Mouse (Mus musculus) embryo, embryonic 10.5 days (tissue): ENCODE measurements around the gene Aldh1l1.

Experiments used
- DNase-seq: peaks from one replicate; pipeline ENCODE4 v3.0.0-alpha.2; 2015; ENCODE audit warnings: low spot score

Aldh1l1 gene

DNA sequence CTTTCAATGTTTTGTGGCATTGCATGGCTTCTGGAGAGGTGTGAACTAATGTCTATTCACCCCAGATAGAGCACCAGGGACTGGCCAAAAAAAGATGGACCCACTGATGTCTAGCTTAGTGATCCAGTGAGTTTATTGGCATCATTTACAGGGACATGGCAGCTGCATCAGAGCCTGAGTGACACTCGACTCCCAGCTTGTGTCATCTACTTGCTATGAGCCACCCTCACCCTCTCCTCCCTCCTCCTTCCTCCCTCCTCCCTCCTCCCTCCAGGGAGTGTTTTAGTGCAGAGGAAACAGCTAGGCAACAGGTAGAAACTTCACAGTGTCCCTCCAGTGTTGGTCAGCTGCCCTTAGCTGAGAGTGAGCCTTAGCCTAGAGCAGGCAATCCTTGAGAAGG lies 108.7 kb downstream of the Aldh1l1 start:
- DNase-seq: no peak

GRCm38 (mm10) chr6:90597060-90597459 lies 110.8 kb downstream of the Aldh1l1 start:
- no peak for DNase-seq

DNA sequence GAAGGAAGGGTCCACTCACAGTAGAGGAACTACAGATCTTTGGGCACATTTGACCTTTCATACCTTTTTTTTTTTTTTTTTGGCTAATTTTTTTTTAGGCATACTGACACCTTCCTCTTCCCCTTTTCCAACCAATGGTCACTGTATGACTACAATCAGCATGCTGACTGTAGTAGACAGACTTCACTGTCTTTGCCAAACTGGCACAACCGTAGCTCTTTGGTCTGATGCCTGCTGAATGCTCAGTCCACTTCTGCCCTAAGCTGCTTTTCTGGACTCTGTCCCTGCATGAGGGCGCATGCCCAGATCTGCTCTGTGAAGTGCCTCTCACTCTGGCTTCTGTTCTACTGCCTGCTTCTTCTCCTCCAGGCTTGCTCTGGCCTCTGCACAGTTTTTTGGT lies 111.4 kb downstream of the Aldh1l1 start:
- no peak for DNase-seq

- DNase-seq: no peak
Observed at GRCm38 (mm10) chr6:90598197-90598596, 112.0 kb downstream of the Aldh1l1 start.

DNA sequence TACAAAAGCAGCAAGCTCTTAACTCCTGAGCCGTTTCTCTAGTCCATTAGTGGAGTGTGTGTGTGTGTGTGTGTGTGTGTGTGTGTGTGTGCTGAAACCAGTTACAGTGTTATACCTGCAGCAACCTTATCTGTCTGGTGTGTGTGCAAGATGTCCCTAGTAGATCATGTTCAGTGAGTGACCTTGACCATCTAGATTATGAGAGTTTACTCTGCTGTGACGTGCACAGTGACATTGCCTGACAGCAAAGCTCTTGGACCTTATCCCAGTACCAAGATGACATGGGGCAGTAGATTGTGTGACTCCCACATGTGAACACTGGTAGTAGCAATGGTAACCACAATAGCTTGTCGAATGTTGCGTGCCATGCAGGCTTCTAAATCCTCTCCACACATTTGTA lies 114.1 kb downstream of the Aldh1l1 start:
- DNase-seq: no peak

DNA sequence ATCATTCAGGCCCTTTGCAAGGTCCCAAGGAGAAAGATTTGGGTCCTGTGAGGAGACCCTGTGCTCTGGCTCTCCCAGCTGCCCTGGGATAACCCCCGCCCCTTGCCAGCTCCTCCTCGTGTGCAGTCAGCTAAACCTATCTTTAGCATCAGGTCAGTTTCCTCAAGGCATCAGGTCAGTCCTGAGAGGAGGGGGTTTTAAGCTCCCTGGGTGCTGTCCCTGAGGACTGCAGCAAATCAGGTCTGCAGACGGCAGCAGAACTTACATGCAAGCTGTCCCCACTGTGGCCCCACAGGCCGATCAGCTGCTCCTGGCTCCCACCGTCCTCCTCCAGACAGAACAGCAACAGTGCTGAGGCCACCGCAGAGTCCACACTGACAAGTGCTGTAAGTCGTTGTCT lies 115.5 kb downstream of the Aldh1l1 start:
- no peak for DNase-seq

DNA sequence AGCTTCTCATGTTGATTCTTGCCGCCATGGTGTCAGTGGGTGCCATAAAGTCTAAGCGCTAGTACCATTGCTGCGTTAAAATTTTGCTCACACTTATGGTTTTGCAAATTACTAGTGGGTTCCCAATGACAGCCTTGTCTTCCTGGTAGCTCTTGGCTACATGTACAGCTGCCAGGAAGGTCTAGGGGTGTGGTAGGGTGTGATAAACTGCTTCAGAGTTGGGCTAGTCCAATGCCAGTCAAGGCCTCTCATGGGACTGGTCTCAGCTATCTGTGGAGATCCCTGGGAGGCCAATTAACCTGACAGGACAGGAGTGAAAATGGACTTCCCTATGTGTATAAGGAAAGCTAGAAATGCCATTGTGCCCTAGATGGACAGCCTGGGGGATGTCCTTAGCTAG lies 116.1 kb downstream of the Aldh1l1 start:
- no peak for DNase-seq

DNA sequence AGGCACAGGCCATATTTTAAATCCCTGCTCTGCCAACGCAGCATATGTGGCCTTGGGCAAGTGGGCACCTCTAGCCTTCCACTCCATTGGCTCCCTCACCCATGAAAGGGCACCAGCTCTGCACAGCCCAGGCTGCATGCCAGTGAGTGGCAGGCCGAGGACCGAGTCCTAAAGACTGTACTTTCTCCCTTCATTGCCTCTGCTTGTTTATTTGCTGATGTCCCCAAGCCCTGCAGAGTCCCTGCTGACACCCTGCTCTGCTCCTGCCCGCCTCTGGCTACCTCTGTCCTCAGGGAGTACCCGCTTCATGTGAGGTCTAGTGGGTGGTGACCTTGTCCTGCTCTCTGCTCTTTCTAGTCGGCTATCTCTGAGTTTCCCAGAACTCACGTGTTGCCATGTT lies 116.9 kb downstream of the Aldh1l1 start:
- no peak for DNase-seq

GRCm38 (mm10) chr6:90604130-90604529 lies 117.9 kb downstream of the Aldh1l1 start:
- no peak for DNase-seq

DNA sequence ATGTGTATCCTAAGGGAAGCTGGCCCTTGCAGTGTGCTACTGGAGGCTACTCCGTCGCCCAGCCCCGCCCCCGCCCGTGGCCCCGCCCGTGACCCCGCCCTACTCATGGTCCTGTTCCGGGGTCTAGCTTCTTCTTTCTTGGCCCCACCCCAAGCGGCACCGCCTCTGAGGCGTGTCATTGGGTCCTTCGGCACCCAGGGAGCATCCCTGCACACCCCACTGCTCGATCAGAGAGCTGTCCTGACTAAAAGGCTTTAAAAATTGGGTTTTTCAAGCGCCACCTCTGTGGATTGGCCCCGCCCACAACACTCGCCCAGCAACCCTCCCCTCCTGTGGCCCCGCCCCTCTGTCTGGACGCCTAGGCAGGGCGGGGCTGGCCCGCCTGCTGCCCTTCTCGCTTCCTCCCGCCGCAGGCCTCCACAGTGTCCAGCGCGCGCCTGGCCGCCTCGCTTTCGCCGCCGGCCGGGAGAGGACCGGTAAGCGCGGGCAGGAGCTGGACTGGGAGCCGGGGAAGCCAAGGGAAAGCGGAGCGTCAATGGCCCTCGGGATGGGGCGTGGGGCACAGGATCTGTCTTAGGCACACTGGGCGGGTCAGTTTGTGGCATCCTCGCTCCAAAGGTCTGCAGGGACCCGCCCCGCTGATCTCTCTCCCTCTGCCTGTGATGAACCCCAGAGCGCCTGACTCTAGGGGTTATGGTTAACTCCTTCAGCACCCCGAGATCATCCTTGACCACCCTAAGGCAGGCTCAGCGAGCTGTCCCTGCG lies 118.5 kb downstream of the Aldh1l1 start, which contains the start of gene Slc41a3:
Gene Slc41a3 (plus strand): TSS at position 193 of the 765 bp plus-strand sequence.
- peak; percentile 94 for DNase-seq

DNA sequence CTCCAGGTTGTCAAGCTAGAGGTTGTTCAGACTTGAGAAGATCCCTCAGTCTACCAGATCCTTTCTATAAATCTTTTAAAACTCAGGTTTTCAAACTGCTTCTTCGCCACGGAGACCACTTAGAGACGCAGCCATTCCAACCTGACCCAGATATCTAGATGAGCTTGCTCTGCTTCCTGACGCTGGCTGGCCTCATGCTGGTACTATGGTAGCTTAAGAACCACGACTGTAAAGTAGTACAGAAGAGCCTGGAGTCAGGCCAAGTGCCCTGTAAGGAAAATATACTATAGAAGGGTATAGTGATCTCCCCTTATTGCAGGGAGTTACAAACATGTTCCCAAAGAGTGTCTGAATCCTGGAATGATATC lies 119.1 kb downstream of the Aldh1l1 start:
- DNase-seq: no peak

- peak; percentile 83 for DNase-seq
Observed at GRCm38 (mm10) chr6:90606538-90606937, 120.3 kb downstream of the Aldh1l1 start.

DNA sequence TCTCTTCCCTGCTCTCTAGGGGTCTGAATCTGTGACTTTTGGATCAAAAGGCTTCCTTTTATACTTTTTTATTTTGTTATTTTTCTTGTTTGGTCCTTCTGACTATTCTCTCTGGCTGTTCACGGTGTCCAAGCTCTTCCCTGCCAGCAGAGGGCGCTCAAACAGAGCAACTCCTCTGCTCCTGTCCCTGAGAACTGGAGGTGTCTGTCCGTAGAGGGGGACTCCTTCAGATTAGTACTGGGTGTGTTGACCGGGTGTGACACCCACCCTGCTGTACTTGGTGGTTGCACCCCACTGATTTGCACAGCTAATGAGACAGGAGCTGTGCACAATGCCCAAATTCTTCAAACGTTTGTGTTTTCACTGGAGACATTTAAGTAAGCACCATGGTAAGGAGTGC lies 121.0 kb downstream of the Aldh1l1 start:
- DNase-seq: peak; percentile 81

- DNase-seq: peak; percentile 50
Observed at GRCm38 (mm10) chr6:90608186-90608585, 122.0 kb downstream of the Aldh1l1 start.

- DNase-seq: no peak
Observed at GRCm38 (mm10) chr6:90610248-90610647, 124.0 kb downstream of the Aldh1l1 start.

DNA sequence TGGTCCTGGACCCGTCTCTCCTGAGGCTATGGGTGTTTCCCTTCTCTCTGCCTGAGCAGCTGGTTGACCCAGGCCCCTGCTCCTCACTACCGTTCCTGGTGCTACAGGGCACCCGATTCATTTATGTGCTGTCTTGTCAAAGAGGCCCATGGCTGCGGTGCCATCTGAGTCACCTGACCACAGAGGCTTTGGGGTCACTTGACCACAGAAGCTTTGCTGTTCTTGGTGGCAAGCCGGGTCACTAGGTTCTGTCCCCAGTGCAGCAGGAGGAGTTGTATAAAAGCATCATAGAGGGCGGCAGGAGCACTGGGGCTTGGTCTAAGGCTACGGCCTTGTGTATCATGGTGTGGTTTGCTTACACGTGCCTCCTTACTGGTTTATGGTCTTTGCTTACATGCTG lies 127.0 kb downstream of the Aldh1l1 start:
- no peak for DNase-seq

- DNase-seq: no peak
Observed at GRCm38 (mm10) chr6:90615362-90615761, 129.1 kb downstream of the Aldh1l1 start.

DNA sequence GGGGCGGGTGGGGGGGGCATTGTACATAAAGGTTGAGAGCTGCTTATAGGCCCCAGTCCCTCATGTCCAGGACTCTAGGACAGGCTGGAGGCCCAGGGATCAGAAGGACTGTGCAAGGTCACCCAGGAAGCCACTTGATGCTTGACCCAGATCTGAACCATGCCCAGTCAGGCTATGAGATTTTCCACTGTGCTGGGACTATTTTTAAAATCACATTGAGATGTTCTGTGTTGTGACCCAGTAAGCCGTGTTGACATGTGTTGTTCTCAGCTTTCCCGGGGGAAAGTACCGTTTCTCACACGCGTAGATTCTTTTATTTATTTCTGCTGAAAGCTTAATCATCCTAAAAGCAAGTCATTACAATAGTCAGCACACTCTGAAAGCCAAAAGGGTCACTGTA lies 129.8 kb downstream of the Aldh1l1 start:
- DNase-seq: no peak

GRCm38 (mm10) chr6:90616481-90616880 lies 130.3 kb downstream of the Aldh1l1 start:
- DNase-seq: no peak

DNA sequence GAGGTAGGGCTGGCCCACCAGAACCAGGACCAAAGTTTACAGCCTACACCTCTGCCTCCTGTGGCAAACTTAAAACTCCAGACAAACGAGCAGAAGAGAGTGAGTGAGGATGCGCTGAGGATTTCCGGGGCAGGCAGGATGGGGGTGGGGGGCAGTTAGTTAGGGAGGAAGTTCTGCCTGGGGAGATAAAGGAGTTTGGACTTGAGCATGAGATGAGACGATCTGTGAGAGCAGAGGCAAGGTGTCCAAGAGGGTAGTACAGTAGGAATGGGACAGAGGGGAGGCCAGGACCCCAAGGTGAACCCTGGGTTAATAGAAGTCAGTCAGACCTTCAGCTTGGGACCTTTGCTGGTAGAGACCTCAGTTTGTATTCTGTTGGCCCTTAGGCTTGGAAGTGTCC lies 132.0 kb downstream of the Aldh1l1 start:
- DNase-seq: no peak

- no peak for DNase-seq
Observed at GRCm38 (mm10) chr6:90618821-90619636, 132.8 kb downstream of the Aldh1l1 start.

- no peak for DNase-seq
Observed at GRCm38 (mm10) chr6:90619936-90620335, 133.7 kb downstream of the Aldh1l1 start.

DNA sequence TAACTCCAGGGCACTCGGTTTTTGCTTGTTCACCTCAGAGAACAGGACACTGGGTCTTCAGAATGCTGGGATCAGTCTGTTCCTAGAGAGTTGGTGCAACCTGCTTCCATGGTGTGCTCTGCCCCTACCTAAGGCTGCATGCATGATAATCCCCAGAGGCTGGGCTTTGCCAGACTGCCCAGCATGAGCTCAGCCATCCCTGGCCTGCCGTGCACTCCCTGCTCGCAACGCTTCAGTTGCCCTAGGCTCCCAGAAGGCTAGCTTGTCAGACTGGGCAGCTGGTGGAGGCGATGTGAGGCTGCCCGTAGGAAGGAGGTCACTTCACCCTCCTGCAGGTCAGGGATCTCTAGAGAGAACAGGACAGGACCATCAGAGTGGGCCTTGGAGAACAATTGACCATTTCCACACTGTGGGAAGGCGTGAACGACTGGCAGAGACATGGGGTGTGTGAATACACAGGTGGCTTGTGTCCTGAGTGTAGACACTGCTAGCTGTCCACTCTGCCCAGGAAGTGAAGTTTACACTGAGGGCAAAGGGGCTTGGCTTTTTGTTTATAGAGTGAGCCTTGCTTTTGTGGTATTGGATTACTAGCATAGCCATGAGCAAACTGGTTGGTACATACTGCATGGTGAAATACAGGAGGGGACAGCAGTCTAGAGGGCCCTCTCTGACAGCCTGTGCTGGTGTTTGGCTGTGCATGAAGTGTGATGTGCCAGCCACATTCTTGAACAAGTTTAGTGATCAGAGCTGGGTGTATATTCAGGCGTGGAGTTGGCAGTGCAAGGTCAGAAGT lies 134.8 kb downstream of the Aldh1l1 start:
- no peak for DNase-seq
